Mouse (Mus musculus) intestine, embryonic 16.5 days (tissue): ENCODE results near the gene Tmem100. TPM values are rescaled to one million over a fixed set of nuclear protein-coding genes. Genes with fewer than 3 reads are reported as not detected.

Experiments
- ATAC-seq: fragments of 200-750 bp; cut with Nextera tagmentation; 2 replicates; pipeline ENCODE4 v1.8.0; 2017; ENCODE audit warnings: moderate TSS enrichment, moderate library complexity
- H3K27ac ChIP-seq: fragments of 300-500 bp; sonication (generic); 2 replicates; pipeline ENCODE4 v1.5.1; 2014; ENCODE audit warnings: mild to moderate bottlenecking, low read length
- H3K27me3 ChIP-seq: fragments of 300-500 bp; sonication (generic); replicated peaks from 2 replicates; pipeline ENCODE4 v1.6.1; 2014; ENCODE audit warnings: low read length, control low read depth, mixed read lengths; ENCODE audit not compliant: control insufficient read depth, insufficient read depth
- H3K36me3 ChIP-seq: fragments of 300-500 bp; sonication (generic); 2 replicates; pipeline ENCODE4 v1.6.1; 2014; ENCODE audit warnings: low read length, control low read depth; ENCODE audit not compliant: control insufficient read depth, insufficient read depth
- H3K4me1 ChIP-seq: fragments of 300-500 bp; sonication (generic); 2 replicates; pipeline ENCODE4 v1.6.1; 2014; ENCODE audit warnings: low read length, control low read depth, mixed read lengths; ENCODE audit not compliant: control insufficient read depth, insufficient read depth
- H3K4me2 ChIP-seq: fragments of 300-500 bp; sonication (generic); 2 replicates; pipeline ENCODE4 v1.6.1; 2014; ENCODE audit warnings: low read depth, low read length, control low read depth
- H3K4me3 ChIP-seq: fragments of 300-500 bp; sonication (generic); 2 replicates; pipeline ENCODE4 v1.5.1; 2014; ENCODE audit warnings: mild to moderate bottlenecking, low read length
- H3K9ac ChIP-seq: fragments of 300-500 bp; sonication (generic); 2 replicates; pipeline ENCODE4 v1.6.1; 2014; ENCODE audit warnings: low read depth, low read length
- H3K9me3 ChIP-seq: fragments of 300-500 bp; sonication (generic); 2 replicates; pipeline ENCODE4 v1.6.1; 2016; ENCODE audit warnings: low read length, control low read depth; ENCODE audit not compliant: control insufficient read depth
- WGBS: fragments of 180-500 bp; shearing (Covaris S2); extraction: QIAGEN DNeasy Blood & Tissue Kit; methylation state at CpG from one replicate; pipeline ENCODE4 v1.1.7; 2014; 5-methylcytosine and 5-hydroxymethylcytosine counted together
- polyA plus RNA-seq: library from polyadenylated mRNA; unstranded; fragments of >200 nt; fragmentation: Nextera tagmentation; extraction: Ambion mirVana; gene quantifications from 2 replicates; pipeline ENCODE4 v1.2.1, GENCODE M21; 2015

Tmem100 gene
- polyA plus RNA-seq, 1 experiment from 2014 or later: 13.1 TPM

DNA sequence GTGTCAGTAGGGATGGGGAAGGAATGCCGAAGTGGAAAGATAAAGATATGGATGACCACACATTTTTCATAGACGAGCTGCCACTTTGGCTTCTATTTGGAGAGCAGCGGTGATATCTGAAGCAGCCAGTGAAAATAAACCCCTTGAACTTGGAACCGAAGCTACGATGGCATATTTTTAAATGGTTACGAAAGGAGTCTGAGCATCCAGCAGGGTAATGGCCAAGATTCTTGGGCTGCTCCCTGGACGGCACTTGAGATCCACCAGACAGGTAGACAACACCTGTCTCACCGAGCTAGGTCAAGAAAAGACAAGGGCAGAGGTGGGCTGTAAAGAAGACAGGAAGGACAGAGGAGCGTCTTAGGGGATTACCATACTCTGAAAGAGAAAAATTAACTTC lies 17.1 kb downstream of the Tmem100 start:
- Histone ChIP-seq H3K27me3 (no peaks in the 10 kb centered on the region), H3K9ac (no peak overlapping the region), H3K4me2 (no peak overlapping the region), H3K36me3 (no peaks in the 10 kb centered on the region), H3K4me1 (0 out of 2 replicates have a peak, but pooled peaks cover 2% of the 10 kb centered on the region), H3K27ac (no peak overlapping the region), H3K9me3 (no peaks in the 10 kb centered on the region), H3K4me3 (no peak overlapping the region)
- no peak for ATAC-seq
- 67% methylated on average over 9 of the region's 9 CpGs for WGBS

DNA sequence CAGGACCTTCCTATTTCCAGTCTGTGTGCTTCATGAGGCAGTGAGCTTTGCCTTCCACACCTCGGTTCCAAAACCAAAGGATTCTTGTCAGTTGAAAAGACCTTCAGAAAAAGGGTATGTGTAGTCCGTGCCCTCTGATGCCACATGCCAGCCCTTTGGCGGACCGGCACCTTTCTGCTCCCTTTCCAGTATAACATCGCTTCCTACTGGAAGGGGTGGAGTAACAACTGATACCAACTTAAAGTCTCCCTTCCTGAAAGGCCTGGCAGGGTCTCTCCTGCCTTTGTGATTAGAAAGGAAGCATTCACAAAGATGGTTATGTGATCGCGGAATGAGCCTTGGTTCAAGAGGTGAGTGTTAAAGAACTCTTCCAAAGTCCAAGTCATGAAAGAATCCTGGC lies 19.9 kb downstream of the Tmem100 start:
- Histone ChIP-seq H3K27me3 (no peaks in the 10 kb centered on the region), H3K27ac (no peak overlapping the region), H3K4me2 (no peak overlapping the region), H3K4me3 (no peak overlapping the region), H3K36me3 (no peaks in the 10 kb centered on the region), H3K4me1 (peaks cover 7% of the 10 kb centered on the region; the same call in 1 of the 2 replicates), H3K9me3 (no peaks in the 10 kb centered on the region), H3K9ac (no peak overlapping the region)
- 83% methylated on average over 7 of the region's 7 CpGs for WGBS
- ATAC-seq: no peak

DNA sequence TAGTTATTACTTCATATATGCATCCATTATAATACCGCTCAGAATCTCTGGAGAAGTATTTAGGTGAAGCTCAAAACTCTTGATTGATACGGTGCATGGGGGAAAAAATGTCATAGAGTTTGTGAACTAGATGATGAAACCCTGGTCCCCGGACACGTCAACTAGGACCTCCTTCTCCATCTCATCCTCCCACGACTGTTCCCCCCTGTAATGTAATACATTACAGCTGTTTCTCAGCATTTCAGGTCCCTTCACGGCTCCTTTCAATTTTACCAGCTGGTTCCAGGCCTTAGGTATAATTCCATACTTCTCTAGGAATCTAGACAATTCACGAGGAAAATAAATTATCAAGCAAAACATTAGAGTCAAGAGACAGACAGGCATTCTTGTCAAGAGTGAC lies 22.6 kb downstream of the Tmem100 start:
- H3K9me3 ChIP-seq: no peaks in the 10 kb centered on the region
- H3K27me3 ChIP-seq: no peaks in the 10 kb centered on the region
- H3K27ac ChIP-seq: no peak overlapping the region
- H3K4me1 ChIP-seq: peaks cover 5% of the 10 kb centered on the region; the same call in 1 of the 2 replicates
- 77% methylated on average over 7 of the region's 7 CpGs for WGBS
- no peak overlapping the region for H3K4me2 ChIP-seq
- no peak overlapping the region for H3K9ac ChIP-seq
- no peaks in the 10 kb centered on the region for H3K36me3 ChIP-seq
- no peak for ATAC-seq
- no peak overlapping the region for H3K4me3 ChIP-seq

DNA sequence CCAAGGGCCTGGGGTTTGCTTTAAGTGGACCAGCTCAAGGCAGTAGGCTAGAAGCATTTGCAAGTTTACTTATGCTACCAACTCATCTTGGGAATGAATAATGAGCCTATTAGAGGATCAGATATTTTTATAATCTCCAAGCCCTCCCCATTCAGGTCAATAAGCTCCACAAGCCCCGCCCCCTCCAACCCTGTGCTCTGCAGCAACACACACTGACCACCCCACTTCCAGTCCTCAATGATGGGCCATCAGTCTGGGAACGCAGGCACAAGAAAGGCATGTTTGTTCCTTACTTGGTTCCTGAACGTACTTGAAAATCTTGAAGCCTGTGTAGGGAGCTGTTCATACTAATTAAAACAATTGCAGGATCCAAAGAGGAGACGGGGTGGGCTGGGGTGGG lies 23.7 kb downstream of the Tmem100 start:
- Histone ChIP-seq H3K4me2 (no peak overlapping the region), H3K36me3 (no peaks in the 10 kb centered on the region), H3K4me1 (peaks cover 5% of the 10 kb centered on the region; the same call in 1 of the 2 replicates), H3K9ac (no peak overlapping the region), H3K27ac (no peak overlapping the region), H3K4me3 (no peak overlapping the region), H3K9me3 (no peaks in the 10 kb centered on the region), H3K27me3 (no peaks in the 10 kb centered on the region)
- 57% methylated on average over 4 of the region's 4 CpGs for WGBS
- ATAC-seq: no peak

DNA sequence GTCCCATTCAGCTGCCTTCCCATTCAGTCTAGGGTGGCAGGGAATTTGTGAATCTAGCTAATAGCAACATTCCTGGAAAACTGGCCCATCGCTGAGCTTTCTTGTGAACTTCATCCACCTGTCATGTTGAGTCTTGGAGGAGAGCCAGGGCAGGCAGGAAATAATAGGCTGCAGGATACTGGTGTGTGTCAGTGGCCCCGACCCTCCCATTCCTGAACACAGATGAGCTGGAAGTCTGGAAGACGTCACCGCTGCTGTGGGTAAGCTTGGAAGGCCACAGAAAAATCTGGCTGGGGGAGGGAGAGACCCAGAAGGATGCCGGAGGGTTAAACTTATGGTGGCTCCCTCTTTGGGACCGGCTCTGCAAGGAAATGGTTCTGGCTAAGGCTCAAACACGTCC lies 24.3 kb downstream of the Tmem100 start:
- no peak overlapping the region for H3K9ac ChIP-seq
- no peaks in the 10 kb centered on the region for H3K9me3 ChIP-seq
- 30% methylated on average over 7 of the region's 7 CpGs for WGBS
- H3K4me2 ChIP-seq: no peak overlapping the region; the same call in 1 of the 2 replicates
- H3K4me3 ChIP-seq: no peak overlapping the region
- H3K36me3 ChIP-seq: no peaks in the 10 kb centered on the region
- H3K4me1 ChIP-seq: peaks cover 5% of the 10 kb centered on the region; the same call in 1 of the 2 replicates
- ATAC-seq: peak; percentile 36; the same call in 1 of the 2 replicates
- no peak overlapping the region; the same call in 1 of the 2 replicates for H3K27ac ChIP-seq
- no peaks in the 10 kb centered on the region for H3K27me3 ChIP-seq

DNA sequence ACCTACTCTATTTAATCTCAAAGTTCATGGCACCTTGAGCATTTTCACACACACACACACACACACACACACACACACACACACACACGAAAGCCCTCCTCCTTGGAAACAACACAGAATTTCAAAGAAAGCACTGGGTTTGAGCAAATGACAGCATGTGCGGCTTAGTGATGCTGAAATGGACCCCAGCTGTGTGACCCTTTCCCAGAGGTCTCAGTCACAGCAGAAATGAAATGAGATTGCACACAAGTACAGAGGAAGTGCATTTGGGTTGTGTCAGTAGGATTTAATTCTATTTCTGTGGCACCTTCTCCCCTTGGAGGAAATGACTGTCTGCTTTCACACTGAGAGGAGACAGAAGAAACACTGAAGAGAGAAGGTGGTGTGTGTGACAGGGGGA lies 26.9 kb downstream of the Tmem100 start:
- no peak for ATAC-seq

DNA sequence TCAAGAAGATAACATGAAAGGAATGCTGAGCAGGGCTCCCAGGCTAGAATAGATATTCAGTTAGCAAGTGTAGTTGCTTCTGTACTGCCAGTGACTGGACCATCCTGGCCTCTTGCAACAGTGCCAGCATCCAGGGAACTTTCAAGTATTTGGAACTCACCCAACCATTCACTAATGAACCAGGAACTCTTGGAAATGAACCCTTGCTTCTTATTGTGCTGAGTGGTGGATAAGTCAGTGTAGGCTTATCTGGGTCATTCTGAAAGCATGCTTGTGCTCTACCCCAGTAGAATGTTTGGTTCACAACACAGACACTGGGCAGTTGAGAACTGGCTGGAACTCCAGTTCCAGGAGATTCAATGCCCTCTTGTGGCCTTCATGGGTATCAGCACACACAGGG lies 29.1 kb downstream of the Tmem100 start:
- no peak for ATAC-seq
- Histone ChIP-seq H3K9ac (no peak overlapping the region), H3K36me3 (no peaks in the 10 kb centered on the region), H3K4me1 (peaks cover 4% of the 10 kb centered on the region; the same call in 1 of the 2 replicates), H3K27ac (no peak overlapping the region), H3K9me3 (no peaks in the 10 kb centered on the region), H3K4me3 (no peak overlapping the region), H3K4me2 (no peak overlapping the region), H3K27me3 (no peaks in the 10 kb centered on the region)

More for the DNA sequence above, 26.9 kb downstream of the Tmem100 start:
- H3K9me3 ChIP-seq: no peaks in the 10 kb centered on the region
- no peak overlapping the region for H3K4me2 ChIP-seq
- H3K9ac ChIP-seq: no peak overlapping the region
- H3K27ac ChIP-seq: no peak overlapping the region
- no peaks in the 10 kb centered on the region for H3K27me3 ChIP-seq
- H3K4me1 ChIP-seq: peaks cover 5% of the 10 kb centered on the region; the same call in 1 of the 2 replicates
- no peaks in the 10 kb centered on the region for H3K36me3 ChIP-seq
- 53% methylated on average over 2 of the region's 2 CpGs for WGBS
- H3K4me3 ChIP-seq: no peak overlapping the region

DNA sequence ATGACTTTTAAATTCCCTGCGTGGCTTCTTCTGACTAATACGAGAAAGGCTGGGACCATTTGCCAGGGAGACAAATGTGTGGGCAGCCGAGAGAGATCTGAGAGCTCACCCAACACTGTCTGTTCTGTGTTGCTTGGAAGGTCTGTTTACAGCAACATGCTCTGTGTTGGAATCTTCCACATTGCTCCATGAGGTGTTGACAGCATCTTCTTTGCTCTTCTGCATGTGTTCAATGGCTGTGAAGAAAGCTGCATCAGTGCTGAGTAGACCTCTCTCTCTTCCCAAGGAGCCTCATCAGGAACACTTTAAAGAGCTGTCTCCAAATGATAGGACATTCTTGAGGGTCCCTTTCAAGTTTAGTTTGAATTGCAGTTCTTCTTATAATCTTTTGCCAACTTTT lies 32.5 kb downstream of the Tmem100 start:
- Histone ChIP-seq H3K4me2 (no peak overlapping the region), H3K36me3 (no peaks in the 10 kb centered on the region), H3K27ac (no peak overlapping the region), H3K27me3 (no peaks in the 10 kb centered on the region), H3K9ac (no peak overlapping the region), H3K4me3 (no peak overlapping the region), H3K4me1 (no peaks in the 10 kb centered on the region), H3K9me3 (no peaks in the 10 kb centered on the region)
- WGBS: 69% methylated on average over 3 of the region's 3 CpGs
- no peak for ATAC-seq

DNA sequence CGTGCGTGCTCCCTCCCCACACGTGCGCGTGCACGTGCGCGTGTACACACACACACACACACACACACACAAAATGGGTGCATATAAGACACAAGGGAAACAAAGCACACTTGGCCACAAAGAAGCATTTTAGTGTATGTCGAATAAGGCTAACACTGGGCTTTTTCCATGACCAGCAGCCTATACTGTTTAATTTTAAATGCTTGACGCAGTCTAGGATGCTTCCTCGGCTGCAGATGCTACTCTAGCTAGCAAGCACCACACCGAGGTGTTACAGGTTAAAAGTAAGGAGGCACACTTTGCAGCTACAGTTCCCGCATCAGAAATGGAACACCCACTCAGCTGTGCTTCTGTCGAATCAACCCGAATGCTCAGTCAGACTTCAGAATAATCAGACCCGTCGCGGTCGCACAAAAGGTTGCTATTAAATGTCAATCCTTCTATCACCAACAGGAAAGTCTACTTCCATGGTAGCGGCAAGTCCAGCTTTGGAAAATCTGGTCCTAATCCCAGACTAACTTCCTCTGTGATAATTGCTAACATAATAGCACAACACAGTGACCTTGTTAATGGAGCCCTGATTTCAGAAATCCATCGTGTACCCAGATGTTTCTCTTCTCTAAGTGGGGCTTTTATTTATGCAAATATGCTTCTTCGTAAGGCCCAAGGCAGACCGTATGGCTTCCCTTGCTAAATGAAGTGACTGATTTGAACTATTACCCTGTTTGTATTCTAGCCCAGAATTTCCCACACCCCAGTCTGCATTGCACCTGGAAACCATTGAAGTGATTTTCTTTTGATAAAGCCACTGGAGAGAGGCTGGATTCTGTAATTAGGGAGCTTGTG lies 36.5 kb downstream of the Tmem100 start:
- H3K27ac ChIP-seq: no peak overlapping the region

More for the DNA sequence above, 36.5 kb downstream of the Tmem100 start:
- ATAC-seq: no peak
- H3K9ac ChIP-seq: no peak overlapping the region
- no peaks in the 10 kb centered on the region for H3K36me3 ChIP-seq
- H3K27me3 ChIP-seq: no peaks in the 10 kb centered on the region
- 84% methylated on average over 23 of the region's 23 CpGs for WGBS
- H3K4me1 ChIP-seq: no peaks in the 10 kb centered on the region
- no peak overlapping the region for H3K4me2 ChIP-seq
- no peaks in the 10 kb centered on the region for H3K9me3 ChIP-seq
- H3K4me3 ChIP-seq: no peak overlapping the region
